25 mouse cellular contexts compared by ENCODE assay signal in the genomic region with DNA sequence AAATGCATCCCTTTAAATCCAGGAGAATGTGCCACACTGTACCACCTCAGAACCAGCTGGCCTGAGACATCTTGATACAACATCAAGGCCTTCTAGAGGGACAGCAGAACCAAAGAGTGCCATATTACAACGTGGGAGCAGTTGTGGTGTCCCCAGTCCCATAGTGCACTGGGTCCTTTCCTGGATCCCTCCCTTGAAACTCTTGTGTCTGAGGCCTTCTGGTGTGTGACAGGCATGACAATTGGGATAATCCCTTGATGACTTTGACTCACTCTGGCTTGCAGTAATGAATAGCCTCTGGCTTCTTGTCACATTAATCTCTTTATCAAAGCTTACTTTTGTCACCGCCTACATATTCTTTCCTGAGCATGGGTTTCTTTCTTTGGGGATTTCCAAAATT. TPM values are rescaled to one million over a fixed set of nuclear protein-coding genes. Genes with fewer than 3 reads are reported as not detected.
DNase-seq lines count a peak whose midpoint lies in the region; ATAC-seq and TF ChIP-seq lines count a peak whose summit lies in the region.
"Had no signal": no experiment of that assay in that cellular context is flagged by ENCODE, and none has a peak within 500 bp of the region (broad histone marks: within the 10 kb centered on the region; RNA-seq: fewer than 3 reads in every experiment).

No protein-coding gene starts in this region.

- H3K27me3 ChIP-seq in hindbrain, embryonic 14.5 days (ENCODE audit: control insufficient read depth, insufficient read depth, low read length): no peaks in the 10 kb centered on the region
- 0 out of 2 replicates have a peak, but pooled peaks cover 3% of the 10 kb centered on the region for H3K27me3 ChIP-seq in hindbrain, embryonic 12.5 days
- H3K27me3 ChIP-seq in midbrain, embryonic 12.5 days: peaks cover 48% of the 10 kb centered on the region
- no peaks in the 10 kb centered on the region for H3K27me3 ChIP-seq in midbrain, postnatal 0 days (ENCODE audit: insufficient read depth, low read length)
- H3K27me3 ChIP-seq: embryonic facial prominence, embryonic 15.5 days; forebrain, embryonic 13.5 days; intestine, embryonic 15.5 days; liver, embryonic 15.5 days; neural tube, embryonic 13.5 days; stomach, embryonic 15.5 days had no signal

- no peak overlapping the region for H3K4me2 ChIP-seq in hindbrain, embryonic 14.5 days (replicated peaks)
- H3K4me2 ChIP-seq in hindbrain, embryonic 12.5 days (replicated peaks): no peak overlapping the region
- no peak overlapping the region for H3K4me2 ChIP-seq in midbrain, embryonic 12.5 days (replicated peaks)
- H3K4me2 ChIP-seq in midbrain, postnatal 0 days (ENCODE audit: low read depth, low read length, poor library complexity, severe bottlenecking): no peak overlapping the region
- H3K4me2 ChIP-seq: embryonic facial prominence, embryonic 15.5 days; forebrain, embryonic 13.5 days; heart, embryonic 11.5 days; intestine, embryonic 15.5 days; limb, embryonic 12.5 days; liver, embryonic 15.5 days; lung, embryonic 14.5 days; neural tube, embryonic 13.5 days; stomach, embryonic 15.5 days had no signal

- DNase-seq in hindbrain, embryonic 14.5 days (ENCODE audit: low spot score): no peak
- DNase-seq in midbrain, postnatal 0 days (ENCODE audit: low spot score): no peak
- DNase-seq in adrenal gland, adult 8-10 months: no peak
- no peak for DNase-seq in layer of hippocampus, postnatal 10 days (ENCODE audit: low spot score in 2 of 2)

- no peak overlapping the region for H3K4me3 ChIP-seq in hindbrain, embryonic 14.5 days (replicated peaks; ENCODE audit: low read length)
- H3K4me3 ChIP-seq in hindbrain, embryonic 12.5 days: no peak overlapping the region
- H3K4me3 ChIP-seq in midbrain, embryonic 12.5 days: no peak overlapping the region
- H3K4me3 ChIP-seq in midbrain, postnatal 0 days (ENCODE audit: low read depth, low read length): no peak overlapping the region
- H3K4me3 ChIP-seq: embryonic facial prominence, embryonic 10.5 days; embryonic facial prominence, embryonic 15.5 days; forebrain, embryonic 13.5 days; gastrocnemius, adult 2 months; intestine, embryonic 15.5 days; limb, embryonic 12.5 days; liver, embryonic 15.5 days; myocyte; neural tube, embryonic 13.5 days; stomach, embryonic 15.5 days had no signal

- 36% methylated on average over 2 of the region's 2 CpGs for WGBS in hindbrain, embryonic 14.5 days
- 59% methylated on average over 2 of the region's 2 CpGs for WGBS in hindbrain, embryonic 12.5 days
- WGBS in midbrain, embryonic 12.5 days: 10% methylated on average over 2 of the region's 2 CpGs
- WGBS in midbrain, postnatal 0 days: 25% methylated on average over 2 of the region's 2 CpGs

- no peaks in the 10 kb centered on the region for H3K4me1 ChIP-seq in hindbrain, embryonic 14.5 days (replicated peaks; ENCODE audit: control insufficient read depth, insufficient read depth, low read length)
- H3K4me1 ChIP-seq in hindbrain, embryonic 12.5 days: no peaks in the 10 kb centered on the region
- H3K4me1 ChIP-seq in midbrain, embryonic 12.5 days: no peaks in the 10 kb centered on the region
- no peaks in the 10 kb centered on the region for H3K4me1 ChIP-seq in midbrain, postnatal 0 days (ENCODE audit: insufficient read depth, low read length)
- H3K4me1 ChIP-seq: embryonic facial prominence, embryonic 10.5 days; embryonic facial prominence, embryonic 15.5 days; forebrain, embryonic 13.5 days; intestine, embryonic 15.5 days; limb, embryonic 12.5 days; liver, embryonic 15.5 days; neural tube, embryonic 13.5 days; stomach, embryonic 15.5 days had no signal

- TF ChIP-seq CTCF in midbrain, postnatal 0 days (IDR thresholded peaks at IDR 0.05): no peak

- H3K36me3 ChIP-seq in hindbrain, embryonic 14.5 days (replicated peaks; ENCODE audit: control insufficient read depth, insufficient read depth): no peaks in the 10 kb centered on the region
- H3K36me3 ChIP-seq in hindbrain, embryonic 12.5 days: no peaks in the 10 kb centered on the region
- no peaks in the 10 kb centered on the region for H3K36me3 ChIP-seq in midbrain, embryonic 12.5 days
- no peaks in the 10 kb centered on the region for H3K36me3 ChIP-seq in midbrain, postnatal 0 days (ENCODE audit: insufficient read depth, low read length)
- H3K36me3 ChIP-seq: embryonic facial prominence, embryonic 10.5 days; embryonic facial prominence, embryonic 15.5 days; intestine, embryonic 15.5 days; limb, embryonic 12.5 days; liver, embryonic 15.5 days; neural tube, embryonic 13.5 days; stomach, embryonic 15.5 days had no signal

- H3K9ac ChIP-seq in hindbrain, embryonic 14.5 days: no peak overlapping the region
- no peak overlapping the region for H3K9ac ChIP-seq in hindbrain, embryonic 12.5 days
- no peak overlapping the region for H3K9ac ChIP-seq in midbrain, embryonic 12.5 days (replicated peaks)
- no peak overlapping the region for H3K9ac ChIP-seq in midbrain, postnatal 0 days (replicated peaks; ENCODE audit: low read length, poor library complexity, severe bottlenecking)
- H3K9ac ChIP-seq: embryonic facial prominence, embryonic 15.5 days; forebrain, embryonic 13.5 days; intestine, embryonic 15.5 days; limb, embryonic 12.5 days; liver, embryonic 15.5 days; lung, embryonic 14.5 days; neural tube, embryonic 13.5 days; stomach, embryonic 15.5 days had no signal

- H3K27ac ChIP-seq in hindbrain, embryonic 14.5 days: no peak overlapping the region
- no peak overlapping the region for H3K27ac ChIP-seq in hindbrain, embryonic 12.5 days
- H3K27ac ChIP-seq in midbrain, embryonic 12.5 days (replicated peaks): no peak overlapping the region
- H3K27ac ChIP-seq in midbrain, postnatal 0 days (ENCODE audit: low read depth, low read length): no peak overlapping the region
- H3K27ac ChIP-seq: embryonic facial prominence, embryonic 10.5 days; embryonic facial prominence, embryonic 15.5 days; forebrain, embryonic 13.5 days; gastrocnemius, adult 2 months; intestine, embryonic 15.5 days; limb, embryonic 12.5 days; liver, embryonic 15.5 days; neural tube, embryonic 13.5 days; stomach, embryonic 15.5 days had no signal

- ATAC-seq in hindbrain, embryonic 14.5 days (ENCODE audit: low FRiP score): peak; percentile 46; the same call in 1 of the 2 replicates
- no peak for ATAC-seq in hindbrain, embryonic 12.5 days (ENCODE audit: low FRiP score)
- peak; percentile 86 for ATAC-seq in midbrain, embryonic 12.5 days (ENCODE audit: low FRiP score, low read depth)
- 0 out of 2 replicates have a peak, but pooled peaks have one; percentile 59 for ATAC-seq in midbrain, postnatal 0 days (ENCODE audit: low FRiP score)
- ATAC-seq in erythroid progenitor cell, adult 5-6 weeks (replicated peaks; ENCODE audit: low FRiP score, poor library complexity, severe bottlenecking): no peak

- H3K9me3 ChIP-seq in hindbrain, embryonic 14.5 days (ENCODE audit: control insufficient read depth, low read length): no peaks in the 10 kb centered on the region
- no peaks in the 10 kb centered on the region for H3K9me3 ChIP-seq in hindbrain, embryonic 12.5 days (replicated peaks)
- no peaks in the 10 kb centered on the region for H3K9me3 ChIP-seq in midbrain, embryonic 12.5 days
- no peaks in the 10 kb centered on the region for H3K9me3 ChIP-seq in midbrain, postnatal 0 days (ENCODE audit: low read length)
- H3K9me3 ChIP-seq: embryonic facial prominence, embryonic 10.5 days; embryonic facial prominence, embryonic 15.5 days; forebrain, embryonic 13.5 days; intestine, embryonic 15.5 days; limb, embryonic 12.5 days; liver, embryonic 15.5 days; neural tube, embryonic 13.5 days; stomach, embryonic 15.5 days had no signal

RNA-seq across cellular contexts. Expression of a gene that starts 16.0 kb away (rescaled TPM):
- polyA plus RNA-seq in hindbrain, embryonic 14.5 days (2014; fragmentation: Nextera tagmentation; extraction: Ambion mirVana): 2.5 and 2.6 TPM in 2 replicates
- 0.82 and 1.1 TPM in 2 replicates for polyA plus RNA-seq in hindbrain, embryonic 12.5 days (2016; fragmentation: Nextera tagmentation; extraction: Ambion mirVana)
- 1.6 and 2.2 TPM in 2 replicates for polyA plus RNA-seq in midbrain, embryonic 12.5 days (2016; fragmentation: Nextera tagmentation; extraction: Ambion mirVana)
- total RNA-seq in midbrain, postnatal 0 days (2014; rRNA removed): 2.0 and 4.3 TPM in 2 replicates
- polyA plus RNA-seq in midbrain, postnatal 0 days (2015; fragmentation: Nextera tagmentation; extraction: Ambion mirVana): 4.3 and 4.9 TPM in 2 replicates
- 100 to 1,000 TPM in 1 of 4 experiments, 10 to 100 TPM in 1, 1 to 10 TPM in 2; 5.5 to 130 (median 37.7) TPM for total RNA-seq in adrenal gland, adult 8-10 months (2022)
- total RNA-seq in layer of hippocampus, postnatal 10 days (2021): under 1 TPM; 0.40 to 0.62 TPM
- total RNA-seq in erythroid progenitor cell, adult 5-6 weeks (2015; ENCODE audit: low replicate concordance): 77.8 and 91.8 TPM in 2 replicates
- total RNA-seq in erythroid progenitor cell, adult 5-6 weeks (2017; ENCODE audit: low replicate concordance): 54.4 and 79.4 TPM in 2 replicates

RNA-seq across cellular contexts. Expression of a gene that starts 31.0 kb away (rescaled TPM):
- not detected in 2 replicates for polyA plus RNA-seq in hindbrain, embryonic 14.5 days (2014; fragmentation: Nextera tagmentation; extraction: Ambion mirVana)
- not detected in 2 replicates for polyA plus RNA-seq in hindbrain, embryonic 12.5 days (2016; fragmentation: Nextera tagmentation; extraction: Ambion mirVana)
- not detected in 2 replicates for polyA plus RNA-seq in midbrain, embryonic 12.5 days (2016; fragmentation: Nextera tagmentation; extraction: Ambion mirVana)
- 0.82 TPM in 1 of 2 replicates, not detected in the other for total RNA-seq in midbrain, postnatal 0 days (2014; rRNA removed)
- not detected in 2 replicates for polyA plus RNA-seq in midbrain, postnatal 0 days (2015; fragmentation: Nextera tagmentation; extraction: Ambion mirVana)
- not detected for total RNA-seq in adrenal gland, adult 8-10 months (2022)
- total RNA-seq in layer of hippocampus, postnatal 10 days (2021): under 1 TPM in 1 of 2 experiments, not detected in 1; 0.36 TPM
- total RNA-seq in erythroid progenitor cell, adult 5-6 weeks (2015; ENCODE audit: low replicate concordance): not detected in 2 replicates
- total RNA-seq in erythroid progenitor cell, adult 5-6 weeks (2017; ENCODE audit: low replicate concordance): not detected in 2 replicates
- total RNA-seq: adrenal gland, adult 2 months; left cerebral cortex, postnatal 14 days had no signal
- polyA plus RNA-seq: activated CD4-positive, CD25-positive, alpha-beta regulatory T cell, adult 4 months; adrenal gland, adult 2 months; embryonic facial prominence, embryonic 10.5 days; embryonic facial prominence, embryonic 15.5 days; forebrain, embryonic 13.5 days; frontal cortex, adult 2 months; hindbrain, embryonic 16.5 days; intestine, embryonic 15.5 days; kidney, embryonic 16.5 days; limb, embryonic 12.5 days; liver, embryonic 15.5 days; lung, embryonic 14.5 days; neural tube, embryonic 13.5 days; stomach, embryonic 15.5 days had no signal

Comparison
In these comparisons a context has a peak if more than half of its experiments do, and no peak if none do; other contexts are left out.
1. ATAC-seq: peak in hindbrain, embryonic 14.5 days (single experiment), midbrain, embryonic 12.5 days (single experiment) and midbrain, postnatal 0 days (single experiment); none in hindbrain, embryonic 12.5 days (single experiment) and erythroid progenitor cell, adult 5-6 weeks (single experiment).